Mouse (Mus musculus): ENCODE measurements around the gene Ppp4c.

DNA sequence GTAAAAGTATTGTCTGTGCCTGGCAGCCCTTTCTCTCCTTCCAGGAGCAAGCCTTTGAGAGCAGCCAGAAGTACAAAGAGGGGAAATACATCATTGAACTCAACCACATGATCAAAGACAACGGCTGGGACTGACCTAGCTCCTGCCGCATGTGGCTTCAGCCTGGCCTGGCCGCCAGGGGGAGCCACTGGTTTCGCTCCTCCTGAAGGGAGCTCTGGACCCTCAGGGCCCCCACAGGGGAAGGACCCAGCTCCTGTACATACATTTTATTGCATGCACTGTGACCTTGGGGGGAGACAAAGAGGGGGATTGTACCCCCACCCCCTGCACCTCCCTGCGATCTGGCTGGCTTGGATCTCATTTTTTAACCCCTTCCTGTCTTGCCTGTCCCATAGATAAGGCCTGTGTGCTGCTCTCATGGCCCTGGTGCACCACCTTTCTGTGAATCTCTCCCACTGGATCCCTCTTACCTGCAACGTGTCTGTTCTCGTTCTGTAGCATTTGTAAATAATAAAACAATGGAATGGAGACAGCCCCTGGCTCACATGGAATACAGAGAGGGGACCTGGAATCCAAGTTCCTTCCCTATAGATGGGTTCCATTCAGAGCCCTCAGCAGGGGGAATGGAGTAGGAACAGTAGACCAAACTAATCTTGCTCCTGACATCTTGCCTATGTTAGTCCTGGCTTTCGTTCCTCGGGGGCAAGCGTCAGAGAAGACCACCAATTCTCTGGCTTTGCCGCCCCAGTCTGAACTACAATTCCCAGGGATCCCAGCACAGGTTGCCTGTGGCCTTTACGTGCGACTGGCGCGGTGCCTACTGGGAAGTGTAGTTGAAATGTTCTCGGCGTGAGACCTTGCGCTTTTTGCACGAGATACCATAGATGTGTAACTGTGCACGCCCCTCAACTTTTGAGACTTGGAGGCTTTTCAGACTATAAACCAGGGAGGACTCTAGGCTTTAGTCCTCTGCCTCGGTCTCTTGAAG is 12.0 kb downstream of the Ppp4c start:
- TF ChIP-seq CTCF (IDR thresholded peaks at IDR 0.05): peak; percentile 93
- no peak for TF ChIP-seq EP300 (IDR thresholded peaks at IDR 0.05)
